Mouse (Mus musculus) intestine, embryonic 14.5 days (tissue): ENCODE results near the gene Zbtb8a. TPM values are rescaled to one million over a fixed set of nuclear protein-coding genes. Genes with fewer than 3 reads are reported as not detected.
"Not testable (repeated sequence)": the region's sequence is repeated elsewhere in the genome, so short reads cannot be mapped to it uniquely, and the experiment has no call there.

ENCODE experiments used
- ATAC-seq: fragments of 200-750 bp; cut with Nextera tagmentation; replicated peaks from 2 replicates; pipeline ENCODE4 v1.8.0; 2017; ENCODE audit warnings: low read depth, moderate number of reproducible peaks, moderate TSS enrichment, moderate library complexity; ENCODE audit not compliant: low FRiP score, low TSS enrichment
- DNase-seq: peaks from one replicate; pipeline ENCODE4 v3.0.0-alpha.2; 2018; ENCODE audit warnings: low spot score
- H3K27ac ChIP-seq: fragments of 300-500 bp; sonication (generic); 2 replicates; pipeline ENCODE4 v1.5.1; 2014; ENCODE audit warnings: low read depth, mild to moderate bottlenecking, control low read depth
- H3K27me3 ChIP-seq: fragments of 300-500 bp; sonication (generic); replicated peaks from 2 replicates; pipeline ENCODE4 v1.6.1; 2014; ENCODE audit warnings: low read length, control low read depth; ENCODE audit not compliant: control insufficient read depth, insufficient read depth
- H3K36me3 ChIP-seq: fragments of 300-500 bp; sonication (generic); 2 replicates; pipeline ENCODE4 v1.6.1; 2014; ENCODE audit warnings: low read length, control low read depth; ENCODE audit not compliant: control insufficient read depth, insufficient read depth
- H3K4me1 ChIP-seq: fragments of 300-500 bp; sonication (generic); replicated peaks from 2 replicates; pipeline ENCODE4 v1.6.1; 2014; ENCODE audit warnings: low read length, control low read depth, mixed read lengths; ENCODE audit not compliant: control insufficient read depth, insufficient read depth
- H3K4me2 ChIP-seq: fragments of 300-500 bp; sonication (generic); 2 replicates; pipeline ENCODE4 v1.6.1; 2014; ENCODE audit warnings: low read length
- H3K4me3 ChIP-seq: fragments of 300-500 bp; sonication (generic); 2 replicates; pipeline ENCODE4 v1.5.1; 2014; ENCODE audit warnings: low read depth, low read length, control low read depth, mixed read lengths
- H3K9ac ChIP-seq: fragments of 300-500 bp; sonication (generic); 2 replicates; pipeline ENCODE4 v1.6.1; 2014; ENCODE audit warnings: mild to moderate bottlenecking, low read length
- H3K9me3 ChIP-seq: fragments of 300-500 bp; sonication (generic); 2 replicates; pipeline ENCODE4 v1.6.1; 2016; ENCODE audit warnings: low read length, control low read depth; ENCODE audit not compliant: control insufficient read depth
- WGBS: fragments of 180-500 bp; shearing (Covaris S2); extraction: QIAGEN DNeasy Blood & Tissue Kit; methylation state at CpG from one replicate; pipeline ENCODE4 v1.1.7; 2014; 5-methylcytosine and 5-hydroxymethylcytosine counted together
- polyA plus RNA-seq: library from polyadenylated mRNA; unstranded; fragments of >200 nt; fragmentation: Nextera tagmentation; extraction: Ambion mirVana; gene quantifications from 2 replicates; pipeline ENCODE4 v1.2.1, GENCODE M21; 2014

The Zbtb8a gene
- polyA plus RNA-seq = 7.6 and 11.1 TPM in 2 replicates

GRCm38 (mm10) chr4:129377601-129378390 lies at the start of gene Zbtb8a:
TSS of gene Zbtb8a (minus strand) at chr4:129378116.
- Histone ChIP-seq H3K27me3 (0 out of 2 replicates have a peak, but pooled peaks cover 9% of the 10 kb centered on the region), H3K4me1 (peaks cover 9% of the 10 kb centered on the region), H3K4me2 (peak within 1 kb of the TSS; percentile 85), H3K9ac (peak within 1 kb of the TSS; percentile 91), H3K27ac (peak within 1 kb of the TSS; percentile 74), H3K9me3 (no peaks in the 10 kb centered on the region), H3K36me3 (no peaks in the 10 kb centered on the region), H3K4me3 (peak within 1 kb of the TSS; percentile 57)
- WGBS = 2% methylated on average over 65 of the region's 65 CpGs
- peak; percentile 84 for DNase-seq
- ATAC-seq = peak; percentile 56

GRCm38 (mm10) chr4:129418321-129418720 lies 40.4 kb upstream of the Zbtb8a start:
- H3K36me3 ChIP-seq = no peaks in the 10 kb centered on the region
- no peak overlapping the region for H3K4me3 ChIP-seq
- no peaks in the 10 kb centered on the region for H3K9me3 ChIP-seq
- ATAC-seq = no peak
- H3K4me1 ChIP-seq = no peaks in the 10 kb centered on the region
- no peaks in the 10 kb centered on the region for H3K27me3 ChIP-seq
- WGBS = 71% methylated on average over 5 of the region's 5 CpGs
- no peak overlapping the region for H3K9ac ChIP-seq
- no peak for DNase-seq
- no peak overlapping the region for H3K27ac ChIP-seq
- no peak overlapping the region for H3K4me2 ChIP-seq

- H3K27me3 ChIP-seq = no peaks in the 10 kb centered on the region
- H3K4me1 ChIP-seq = no peaks in the 10 kb centered on the region
- 44% methylated on average over 5 of the region's 5 CpGs for WGBS
- no peak for DNase-seq
- no peaks in the 10 kb centered on the region for H3K9me3 ChIP-seq
- no peak overlapping the region for H3K4me3 ChIP-seq
- no peak overlapping the region for H3K4me2 ChIP-seq
- H3K36me3 ChIP-seq = no peaks in the 10 kb centered on the region
- ATAC-seq = no peak
- H3K9ac ChIP-seq = no peak overlapping the region
- H3K27ac ChIP-seq = no peak overlapping the region
These were observed 38.6 kb upstream of the Zbtb8a start for GRCm38 (mm10) chr4:129416478-129416877.

- no peak for ATAC-seq
- no peaks in the 10 kb centered on the region for H3K36me3 ChIP-seq
- no peaks in the 10 kb centered on the region for H3K9me3 ChIP-seq
- H3K4me1 ChIP-seq = no peaks in the 10 kb centered on the region
- DNase-seq = no peak
- no peaks in the 10 kb centered on the region for H3K27me3 ChIP-seq
- H3K4me3 ChIP-seq = no peak overlapping the region
- H3K4me2 ChIP-seq = no peak overlapping the region
- no peak overlapping the region for H3K9ac ChIP-seq
- WGBS = 96% methylated on average over 5 of the region's 5 CpGs
- no peak overlapping the region for H3K27ac ChIP-seq
These were observed 38.0 kb upstream of the Zbtb8a start for GRCm38 (mm10) chr4:129415892-129416291.

- no peak for DNase-seq
- Histone ChIP-seq H3K27me3 (no peaks in the 10 kb centered on the region), H3K9me3 (0 out of 2 replicates have a peak, but pooled peaks cover 2% of the 10 kb centered on the region), H3K4me3 (no peak overlapping the region), H3K27ac (no peak overlapping the region), H3K4me1 (peaks cover 6% of the 10 kb centered on the region; the same call in 1 of the 2 replicates), H3K9ac (no peak overlapping the region), H3K4me2 (no peak overlapping the region), H3K36me3 (no peaks in the 10 kb centered on the region)
- ATAC-seq = no peak
These were observed 33.1 kb upstream of the Zbtb8a start for GRCm38 (mm10) chr4:129410991-129411390.

GRCm38 (mm10) chr4:129410532-129410931 lies 32.6 kb upstream of the Zbtb8a start:
- H3K4me2 ChIP-seq, H3K4me3 ChIP-seq, H3K9me3 ChIP-seq, H3K27ac ChIP-seq, DNase-seq, H3K27me3 ChIP-seq, H3K9ac ChIP-seq, ATAC-seq, H3K36me3 ChIP-seq: not testable (repeated sequence)
- 82% methylated on average over 3 of the region's 3 CpGs for WGBS
- peaks cover 10% of the 10 kb centered on the region for H3K4me1 ChIP-seq

- 1% methylated on average over 25 of the region's 25 CpGs for WGBS
- peak overlapping the region; percentile 42; the same call in 1 of the 2 replicates for H3K9ac ChIP-seq
- H3K4me1 ChIP-seq = peaks cover 12% of the 10 kb centered on the region
- H3K27me3 ChIP-seq = no peaks in the 10 kb centered on the region
- 0 out of 2 replicates have a peak, but pooled peaks cover 2% of the 10 kb centered on the region for H3K9me3 ChIP-seq
- no peak overlapping the region for H3K27ac ChIP-seq
- no peaks in the 10 kb centered on the region for H3K36me3 ChIP-seq
- ATAC-seq (peak; percentile 80; the same call in 1 of the 2 replicates), DNase-seq (peak; percentile 83)
- peak overlapping the region; percentile 62 for H3K4me2 ChIP-seq
- H3K4me3 ChIP-seq = peak overlapping the region; percentile 38
These were observed 28.5 kb upstream of the Zbtb8a start for GRCm38 (mm10) chr4:129406447-129406846.

- Histone ChIP-seq H3K9me3 (no peaks in the 10 kb centered on the region), H3K27ac (no peak overlapping the region), H3K4me1 (no peaks in the 10 kb centered on the region), H3K4me2 (no peak overlapping the region), H3K27me3 (no peaks in the 10 kb centered on the region), H3K9ac (no peak overlapping the region), H3K36me3 (no peaks in the 10 kb centered on the region), H3K4me3 (no peak overlapping the region)
- WGBS = 75% methylated on average over 4 of the region's 4 CpGs
- no peak for ATAC-seq
- DNase-seq = no peak
These were observed 21.9 kb upstream of the Zbtb8a start for GRCm38 (mm10) chr4:129399813-129400212.

- DNase-seq (no peak), ATAC-seq (no peak)
- H3K36me3 ChIP-seq = no peaks in the 10 kb centered on the region
- 74% methylated on average over 3 of the region's 3 CpGs for WGBS
- H3K27me3 ChIP-seq = no peaks in the 10 kb centered on the region
- no peaks in the 10 kb centered on the region for H3K9me3 ChIP-seq
- no peaks in the 10 kb centered on the region for H3K4me1 ChIP-seq
- H3K27ac ChIP-seq = no peak overlapping the region
- H3K4me2 ChIP-seq = no peak overlapping the region
- no peak overlapping the region for H3K4me3 ChIP-seq
- no peak overlapping the region for H3K9ac ChIP-seq
These were observed 19.0 kb upstream of the Zbtb8a start for GRCm38 (mm10) chr4:129396960-129397359.
